Mouse (Mus musculus) neural tube, embryonic 14.5 days (tissue): Measurements from ENCODE around the gene Hrh2. TPM values are rescaled to one million over a fixed set of nuclear protein-coding genes. Genes with fewer than 3 reads are reported as not detected.

Experiments
- ATAC-seq: fragments of 200-750 bp; cut with Nextera tagmentation; 2 replicates; pipeline ENCODE4 v1.8.0; 2017; ENCODE audit warnings: low read depth, mild to moderate bottlenecking, moderate TSS enrichment, moderate library complexity
- H3K27ac ChIP-seq: fragments of 300-500 bp; sonication (generic); 2 replicates; pipeline ENCODE4 v1.5.1; 2014; ENCODE audit warnings: low read depth, mild to moderate bottlenecking, control low read depth, low read length, moderate library complexity, mixed read lengths
- H3K27me3 ChIP-seq: fragments of 300-500 bp; sonication (generic); 2 replicates; pipeline ENCODE4 v1.6.1; 2014; ENCODE audit warnings: low read length; ENCODE audit not compliant: control insufficient read depth, insufficient read depth
- H3K36me3 ChIP-seq: fragments of 300-500 bp; sonication (generic); 2 replicates; pipeline ENCODE4 v1.6.1; 2014; ENCODE audit warnings: low read length, mixed read lengths; ENCODE audit not compliant: control insufficient read depth, insufficient read depth
- H3K4me1 ChIP-seq: fragments of 300-500 bp; sonication (generic); 2 replicates; pipeline ENCODE4 v1.6.1; 2014; ENCODE audit warnings: low read length; ENCODE audit not compliant: control insufficient read depth, insufficient read depth
- H3K4me2 ChIP-seq: fragments of 300-500 bp; sonication (generic); 2 replicates; pipeline ENCODE4 v1.6.1; 2014; ENCODE audit warnings: mild to moderate bottlenecking, low read depth, low read length, control low read depth
- H3K4me3 ChIP-seq: fragments of 300-500 bp; sonication (generic); 2 replicates; pipeline ENCODE4 v1.5.1; 2014; ENCODE audit warnings: low read depth, low read length, control low read depth, mixed read lengths
- H3K9ac ChIP-seq: fragments of 300-500 bp; sonication (generic); replicated peaks from 2 replicates; pipeline ENCODE4 v1.6.1; 2014; ENCODE audit warnings: low read depth, mild to moderate bottlenecking, control low read depth, low read length, mixed read lengths
- H3K9me3 ChIP-seq: fragments of 300-500 bp; sonication (generic); 2 replicates; pipeline ENCODE4 v1.6.1; 2016; ENCODE audit warnings: low read length; ENCODE audit not compliant: control insufficient read depth
- WGBS: fragments of 180-500 bp; shearing (Covaris S2); extraction: QIAGEN DNeasy Blood & Tissue Kit; methylation state at CpG from one replicate; pipeline ENCODE4 v1.1.7; 2014; 5-methylcytosine and 5-hydroxymethylcytosine counted together
- polyA plus RNA-seq: library from polyadenylated mRNA; unstranded; fragments of >200 nt; fragmentation: Nextera tagmentation; extraction: Ambion mirVana; gene quantifications from 2 replicates; pipeline ENCODE4 v1.2.1, GENCODE M21; 2014

The Hrh2 gene
- polyA plus RNA-seq, 1 experiment from 2014 or later: 0.50 TPM

DNA sequence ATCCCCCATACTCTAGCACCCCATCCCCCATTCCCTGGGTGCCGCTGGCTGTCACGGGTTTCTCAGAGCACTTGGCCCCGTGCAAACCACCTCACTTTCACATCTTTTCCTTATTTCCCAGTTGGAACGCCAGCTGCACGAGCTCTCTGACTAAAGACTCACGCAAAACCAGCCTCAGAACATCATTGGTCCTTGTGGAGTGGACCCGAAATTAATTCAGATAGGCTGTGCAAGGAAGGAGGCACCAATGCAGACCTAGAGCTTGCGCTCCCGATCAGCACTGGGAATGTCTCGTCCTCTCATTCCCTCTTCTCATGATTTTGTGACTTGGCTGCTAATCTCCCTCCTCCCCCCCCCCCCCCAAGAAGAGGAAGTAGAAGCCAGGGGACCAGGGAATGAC is 20.6 kb upstream of the Hrh2 start:
- Histone ChIP-seq H3K4me3 (no peak overlapping the region), H3K9me3 (no peaks in the 10 kb centered on the region), H3K27me3 (no peaks in the 10 kb centered on the region), H3K4me1 (no peaks in the 10 kb centered on the region), H3K4me2 (no peak overlapping the region), H3K36me3 (no peaks in the 10 kb centered on the region), H3K9ac (no peak overlapping the region), H3K27ac (no peak overlapping the region)
- no peak for ATAC-seq
- WGBS: 84% methylated on average over 10 of the region's 10 CpGs

- Histone ChIP-seq H3K9me3 (no peaks in the 10 kb centered on the region), H3K27ac (no peak overlapping the region), H3K4me3 (no peak overlapping the region), H3K36me3 (no peaks in the 10 kb centered on the region), H3K27me3 (no peaks in the 10 kb centered on the region), H3K4me1 (no peaks in the 10 kb centered on the region), H3K9ac (no peak overlapping the region), H3K4me2 (no peak overlapping the region)
- WGBS: 81% methylated on average over 3 of the region's 3 CpGs
- ATAC-seq: no peak
Measured at GRCm38 (mm10) chr13:54171761-54172160, 20.2 kb upstream of the Hrh2 start.

DNA sequence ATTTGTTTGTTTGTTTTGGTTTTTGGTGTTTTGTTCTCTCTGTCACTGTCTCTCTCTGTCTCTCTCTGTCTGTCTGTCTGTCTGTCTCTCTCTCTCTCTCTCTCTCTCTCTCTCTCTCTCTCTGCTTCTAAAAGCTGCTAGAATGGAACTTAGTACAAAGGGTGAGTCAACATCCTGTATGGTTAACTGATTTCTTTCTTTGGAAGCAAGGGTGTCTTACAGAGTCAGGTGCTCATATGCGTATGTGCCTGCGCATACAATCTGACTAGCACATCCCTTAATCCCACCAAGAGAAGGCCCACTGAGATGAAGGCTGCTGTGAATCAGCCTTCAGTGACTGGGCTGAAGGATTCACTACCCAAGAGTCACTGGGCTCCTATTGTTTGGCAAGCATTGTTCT is 18.0 kb upstream of the Hrh2 start:
- no peak overlapping the region for H3K4me2 ChIP-seq
- ATAC-seq: no peak
- no peaks in the 10 kb centered on the region for H3K4me1 ChIP-seq
- H3K36me3 ChIP-seq: no peaks in the 10 kb centered on the region
- 94% methylated on average over 2 of the region's 2 CpGs for WGBS
- H3K27ac ChIP-seq: no peak overlapping the region
- H3K9ac ChIP-seq: no peak overlapping the region
- no peaks in the 10 kb centered on the region for H3K9me3 ChIP-seq
- no peak overlapping the region for H3K4me3 ChIP-seq
- H3K27me3 ChIP-seq: no peaks in the 10 kb centered on the region

DNA sequence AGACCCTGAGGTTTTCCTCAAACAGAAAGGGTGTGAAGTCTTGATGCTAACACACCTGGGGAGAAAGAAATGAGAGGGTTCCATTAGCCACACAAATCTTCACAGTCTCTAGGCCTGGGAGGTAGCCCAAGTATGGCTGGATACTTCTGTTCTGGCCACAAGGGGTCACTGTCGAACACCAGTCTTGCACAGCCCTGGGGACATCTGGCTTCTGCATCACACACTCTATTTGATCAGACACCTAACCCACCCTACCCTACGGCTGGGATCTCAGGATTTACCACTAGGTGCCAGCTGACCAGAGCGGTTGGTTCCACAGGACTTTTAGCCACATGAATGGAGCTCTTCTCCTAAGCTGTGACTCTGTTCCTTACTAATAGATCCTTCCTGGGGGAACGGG is 17.2 kb upstream of the Hrh2 start:
- Histone ChIP-seq H3K27me3 (no peaks in the 10 kb centered on the region), H3K9ac (no peak overlapping the region), H3K36me3 (no peaks in the 10 kb centered on the region), H3K27ac (no peak overlapping the region), H3K9me3 (no peaks in the 10 kb centered on the region), H3K4me3 (no peak overlapping the region), H3K4me2 (no peak overlapping the region), H3K4me1 (no peaks in the 10 kb centered on the region)
- no peak for ATAC-seq
- WGBS: 92% methylated on average over 4 of the region's 4 CpGs

- Histone ChIP-seq H3K27me3 (no peaks in the 10 kb centered on the region), H3K4me2 (no peak overlapping the region), H3K9me3 (no peaks in the 10 kb centered on the region), H3K27ac (no peak overlapping the region), H3K9ac (no peak overlapping the region), H3K36me3 (no peaks in the 10 kb centered on the region), H3K4me3 (no peak overlapping the region), H3K4me1 (no peaks in the 10 kb centered on the region)
- WGBS: 88% methylated on average over 8 of the region's 8 CpGs
- no peak for ATAC-seq
Measured at GRCm38 (mm10) chr13:54175426-54175825, 16.5 kb upstream of the Hrh2 start.

- Histone ChIP-seq H3K36me3 (no peaks in the 10 kb centered on the region), H3K27me3 (no peaks in the 10 kb centered on the region), H3K9ac (no peak overlapping the region), H3K27ac (no peak overlapping the region), H3K4me2 (no peak overlapping the region), H3K4me1 (no peaks in the 10 kb centered on the region), H3K4me3 (no peak overlapping the region), H3K9me3 (no peaks in the 10 kb centered on the region)
- 88% methylated on average over 4 of the region's 4 CpGs for WGBS
- no peak for ATAC-seq
Measured at GRCm38 (mm10) chr13:54176406-54177020, 15.4 kb upstream of the Hrh2 start.

DNA sequence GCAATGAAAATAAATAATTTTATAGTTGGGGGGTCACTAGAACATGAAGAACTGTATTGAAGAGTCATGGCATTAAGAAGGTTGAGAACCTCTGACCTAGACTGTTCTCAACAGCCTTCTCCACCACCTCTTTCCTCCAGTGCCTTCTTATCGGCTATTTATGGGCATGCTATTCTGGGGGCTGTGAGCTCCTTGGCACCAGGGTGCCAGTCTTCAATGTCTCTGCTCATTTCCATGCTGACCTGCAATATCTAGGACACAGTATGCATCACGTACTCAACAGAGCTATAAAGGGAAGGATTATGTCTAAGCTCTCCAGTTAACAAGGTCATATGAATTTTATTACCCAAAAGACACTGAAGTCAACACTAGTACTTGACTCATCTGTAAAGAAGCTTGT is 14.6 kb upstream of the Hrh2 start:
- 82% methylated on average over 2 of the region's 2 CpGs for WGBS
- Histone ChIP-seq H3K9ac (no peak overlapping the region), H3K4me1 (no peaks in the 10 kb centered on the region), H3K4me3 (no peak overlapping the region), H3K36me3 (no peaks in the 10 kb centered on the region), H3K9me3 (no peaks in the 10 kb centered on the region), H3K27me3 (no peaks in the 10 kb centered on the region), H3K4me2 (no peak overlapping the region), H3K27ac (no peak overlapping the region)
- ATAC-seq: no peak

DNA sequence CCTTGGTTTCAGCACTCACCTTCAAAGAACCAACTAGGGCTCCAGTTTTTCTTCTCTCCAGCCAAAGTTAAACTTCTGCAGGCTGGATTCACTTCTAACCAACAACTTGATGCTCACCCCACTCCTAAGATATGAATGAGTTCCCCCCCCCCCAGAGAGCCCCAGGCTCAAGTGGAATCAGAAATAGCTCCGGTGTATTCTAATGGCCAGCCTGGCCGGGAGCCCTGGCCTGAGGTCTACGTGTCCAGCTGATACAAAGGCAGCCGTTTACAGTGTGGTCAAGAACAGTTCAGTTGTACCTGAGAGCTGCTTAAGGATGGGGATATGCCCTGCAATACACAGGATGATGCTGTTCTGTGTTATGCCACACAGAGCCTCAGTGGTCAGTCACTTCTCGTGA is 13.3 kb upstream of the Hrh2 start:
- no peak overlapping the region for H3K9ac ChIP-seq
- H3K27ac ChIP-seq: no peak overlapping the region
- 87% methylated on average over 5 of the region's 5 CpGs for WGBS
- H3K4me2 ChIP-seq: no peak overlapping the region
- H3K4me1 ChIP-seq: no peaks in the 10 kb centered on the region
- no peaks in the 10 kb centered on the region for H3K9me3 ChIP-seq
- no peak overlapping the region for H3K4me3 ChIP-seq
- ATAC-seq: no peak
- H3K36me3 ChIP-seq: no peaks in the 10 kb centered on the region
- H3K27me3 ChIP-seq: no peaks in the 10 kb centered on the region

DNA sequence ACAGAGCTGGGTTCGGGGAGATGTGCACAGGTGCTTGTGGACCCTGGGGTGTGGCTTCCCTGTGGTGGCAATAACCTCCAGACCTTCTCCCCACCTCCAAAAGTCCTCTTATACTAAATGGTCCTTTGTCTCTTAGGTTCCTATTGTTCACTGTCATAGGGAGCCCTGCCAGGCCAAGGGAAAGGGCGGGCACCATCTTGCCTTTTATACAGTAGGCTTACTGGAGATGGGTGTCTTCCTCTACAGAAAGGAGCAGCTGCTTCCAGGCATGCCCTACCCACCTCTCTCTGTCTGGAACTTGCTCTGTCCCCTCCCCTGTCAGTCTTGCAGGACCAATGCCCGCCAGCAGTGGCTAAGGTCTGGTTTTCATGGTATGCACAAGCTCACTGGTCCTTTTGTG is 12.0 kb upstream of the Hrh2 start:
- H3K4me2 ChIP-seq: no peak overlapping the region
- H3K9ac ChIP-seq: no peak overlapping the region
- no peaks in the 10 kb centered on the region for H3K9me3 ChIP-seq
- WGBS: 94% methylated on average over 3 of the region's 3 CpGs
- no peak overlapping the region for H3K27ac ChIP-seq
- H3K4me1 ChIP-seq: no peaks in the 10 kb centered on the region
- H3K4me3 ChIP-seq: no peak overlapping the region
- no peaks in the 10 kb centered on the region for H3K27me3 ChIP-seq
- ATAC-seq: no peak
- no peaks in the 10 kb centered on the region for H3K36me3 ChIP-seq
